Comparison of ENCODE assay signal across 8 mouse cellular contexts in genomic region chr6:82996740-82997315, GRCm38 (mm10). TPM values are rescaled to one million over a fixed set of nuclear protein-coding genes. Genes with fewer than 3 reads are reported as not detected.
DNase-seq lines count a peak whose midpoint lies in the region; ATAC-seq and TF ChIP-seq lines count a peak whose summit lies in the region.

No protein-coding gene starts in this region.

- TF ChIP-seq POLR2A in bone marrow, adult 2 months (IDR thresholded peaks at IDR 0.05; ENCODE audit: borderline replicate concordance, control insufficient read depth, low read depth, low read length), result no peak
- TF ChIP-seq POLR2A in limb, embryonic 14.5 days (IDR thresholded peaks at IDR 0.05; ENCODE audit: borderline replicate concordance, extremely low read depth, insufficient read depth, insufficient read length), result peak; percentile 25; the same call in 1 of the 2 replicates

- peak overlapping the region; percentile 90 for H3K27ac ChIP-seq in bone marrow, adult 2 months (ENCODE audit: control insufficient read depth, insufficient read depth, low read depth, low read length, poor library complexity)
- H3K27ac ChIP-seq in embryonic facial prominence, embryonic 15.5 days (replicated peaks), result peak overlapping the region; percentile 48
- no peak overlapping the region for H3K27ac ChIP-seq in limb, embryonic 14.5 days (replicated peaks; ENCODE audit: low read depth, low read length)
- H3K27ac ChIP-seq in midbrain, postnatal 0 days (ENCODE audit: low read depth, low read length), result no peak overlapping the region

- TF ChIP-seq CTCF in bone marrow, adult 2 months (IDR thresholded peaks at IDR 0.05; ENCODE audit: control insufficient read depth, insufficient read depth, low read length), result peak; percentile 97
- TF ChIP-seq CTCF in midbrain, postnatal 0 days (IDR thresholded peaks at IDR 0.05), result peak; percentile 99

- H3K9ac ChIP-seq in embryonic facial prominence, embryonic 15.5 days, result no peak overlapping the region
- H3K9ac ChIP-seq in limb, embryonic 14.5 days (ENCODE audit: low read depth, low read length, severe bottlenecking), result 0 out of 2 replicates have a peak overlapping the region, but pooled peaks have one; percentile 5
- H3K9ac ChIP-seq in midbrain, postnatal 0 days (replicated peaks; ENCODE audit: low read length, poor library complexity, severe bottlenecking), result no peak overlapping the region

- H3K4me2 ChIP-seq in embryonic facial prominence, embryonic 15.5 days (replicated peaks), result peak overlapping the region; percentile 36
- peak overlapping the region; percentile 39 for H3K4me2 ChIP-seq in limb, embryonic 14.5 days (replicated peaks; ENCODE audit: low read depth, low read length, severe bottlenecking)
- H3K4me2 ChIP-seq in midbrain, postnatal 0 days (ENCODE audit: low read depth, low read length, poor library complexity, severe bottlenecking), result peak overlapping the region; percentile 33; the same call in 1 of the 2 replicates

- ATAC-seq in embryonic facial prominence, embryonic 15.5 days (ENCODE audit: insufficient number of reproducible peaks, low FRiP score, low TSS enrichment, low read depth), result peak; percentile 93
- peak; percentile 93 for ATAC-seq in limb, embryonic 14.5 days (ENCODE audit: low FRiP score, low read depth)
- ATAC-seq in midbrain, postnatal 0 days (ENCODE audit: low FRiP score), result peak; percentile 94

- H3K4me1 ChIP-seq in bone marrow, adult 2 months (ENCODE audit: control insufficient read depth, insufficient read depth, low read length), result peaks cover 9% of the 10 kb centered on the region
- peaks cover 8% of the 10 kb centered on the region for H3K4me1 ChIP-seq in embryonic facial prominence, embryonic 15.5 days
- H3K4me1 ChIP-seq in limb, embryonic 14.5 days (ENCODE audit: control insufficient read depth, insufficient read depth, low read length), result 0 out of 2 replicates have a peak, but pooled peaks cover 3% of the 10 kb centered on the region
- H3K4me1 ChIP-seq in midbrain, postnatal 0 days (ENCODE audit: insufficient read depth, low read length), result no peaks in the 10 kb centered on the region

- no peaks in the 10 kb centered on the region for H3K36me3 ChIP-seq in embryonic facial prominence, embryonic 15.5 days
- no peaks in the 10 kb centered on the region for H3K36me3 ChIP-seq in limb, embryonic 14.5 days (ENCODE audit: control insufficient read depth, insufficient read depth, low read length)
- no peaks in the 10 kb centered on the region for H3K36me3 ChIP-seq in midbrain, postnatal 0 days (ENCODE audit: insufficient read depth, low read length)

- H3K27me3 ChIP-seq in embryonic facial prominence, embryonic 15.5 days, result no peaks in the 10 kb centered on the region
- H3K27me3 ChIP-seq in limb, embryonic 14.5 days (ENCODE audit: control insufficient read depth, insufficient read depth, low read length), result no peaks in the 10 kb centered on the region
- no peaks in the 10 kb centered on the region for H3K27me3 ChIP-seq in midbrain, postnatal 0 days (ENCODE audit: insufficient read depth, low read length)

- peak overlapping the region; percentile 39 for H3K4me3 ChIP-seq in bone marrow, adult 2 months (replicated peaks; ENCODE audit: control insufficient read depth, low read depth, low read length)
- 0 out of 2 replicates have a peak overlapping the region, but pooled peaks have one; percentile 9 for H3K4me3 ChIP-seq in embryonic facial prominence, embryonic 15.5 days (replicated peaks)
- H3K4me3 ChIP-seq in limb, embryonic 14.5 days (replicated peaks; ENCODE audit: low read length), result no peak overlapping the region
- no peak overlapping the region for H3K4me3 ChIP-seq in midbrain, postnatal 0 days (ENCODE audit: low read depth, low read length)

- peak; percentile 99 for DNase-seq in 416B (ENCODE audit: low read depth)
- peak; percentile 94 for DNase-seq in heart, adult 8-10 months (ENCODE audit: low spot score)
- DNase-seq in kidney, adult 9 months, result peak; percentile 97
- DNase-seq in limb, embryonic 14.5 days (ENCODE audit: low spot score), result peak; percentile 95
- DNase-seq in midbrain, postnatal 0 days (ENCODE audit: low spot score), result peak; percentile 96
- DNase-seq in spleen, postnatal 14 days (ENCODE audit: low spot score in 2 of 2), result peak; percentile 79 to 88

- under 1% methylated on average over 11 of the region's 11 CpGs for WGBS in bone marrow, adult 2 months
- 8% methylated on average over 11 of the region's 11 CpGs for WGBS in embryonic facial prominence, embryonic 15.5 days
- 11% methylated on average over 11 of the region's 11 CpGs for WGBS in limb, embryonic 14.5 days
- 11% methylated on average over 11 of the region's 11 CpGs for WGBS in midbrain, postnatal 0 days

- H3K9me3 ChIP-seq in embryonic facial prominence, embryonic 15.5 days (replicated peaks), result no peaks in the 10 kb centered on the region
- H3K9me3 ChIP-seq in limb, embryonic 14.5 days (ENCODE audit: control insufficient read depth, low read length), result no peaks in the 10 kb centered on the region; the same call in 1 of the 2 replicates
- H3K9me3 ChIP-seq in midbrain, postnatal 0 days (ENCODE audit: low read length), result no peaks in the 10 kb centered on the region

RNA-seq across cellular contexts. Expression of gene Dok1, which starts 36.4 kb away (rescaled TPM):
- polyA plus RNA-seq in bone marrow, adult 2 months (2011; ENCODE audit: insufficient read depth, insufficient read length, low replicate concordance, missing spikeins), result 26.6 and 39.6 TPM in 2 replicates
- 9.3 and 10.9 TPM in 2 replicates for polyA plus RNA-seq in embryonic facial prominence, embryonic 15.5 days (2015; fragmentation: Nextera tagmentation; extraction: Ambion mirVana)
- total RNA-seq in heart, adult 8-10 months (2022), result 1 to 10 TPM; 1.9 to 2.2 (median 2.0) TPM
- polyA plus RNA-seq in limb, embryonic 14.5 days (2012; rRNA removed), result 17.1 and 17.4 TPM in 2 replicates
- 9.6 and 11.4 TPM in 2 replicates for polyA plus RNA-seq in limb, embryonic 14.5 days (2014; fragmentation: Nextera tagmentation; extraction: Ambion mirVana)
- 3.9 and 5.0 TPM in 2 replicates for total RNA-seq in midbrain, postnatal 0 days (2014; rRNA removed)
- 1.1 and 2.3 TPM in 2 replicates for polyA plus RNA-seq in midbrain, postnatal 0 days (2015; fragmentation: Nextera tagmentation; extraction: Ambion mirVana)

RNA-seq across cellular contexts. Expression of gene Loxl3, which starts 37.1 kb away (rescaled TPM):
- 6.9 and 13.3 TPM in 2 replicates for polyA plus RNA-seq in bone marrow, adult 2 months (2011; ENCODE audit: insufficient read depth, insufficient read length, low replicate concordance, missing spikeins)
- polyA plus RNA-seq in embryonic facial prominence, embryonic 15.5 days (2015; fragmentation: Nextera tagmentation; extraction: Ambion mirVana), result 19.2 and 25.4 TPM in 2 replicates
- 1 to 10 TPM; 1.7 to 2.6 (median 2.0) TPM for total RNA-seq in heart, adult 8-10 months (2022)
- polyA plus RNA-seq in limb, embryonic 14.5 days (2012; rRNA removed), result 55.6 and 58.6 TPM in 2 replicates
- 24.1 and 26.0 TPM in 2 replicates for polyA plus RNA-seq in limb, embryonic 14.5 days (2014; fragmentation: Nextera tagmentation; extraction: Ambion mirVana)
- total RNA-seq in midbrain, postnatal 0 days (2014; rRNA removed), result 6.9 and 7.3 TPM in 2 replicates
- polyA plus RNA-seq in midbrain, postnatal 0 days (2015; fragmentation: Nextera tagmentation; extraction: Ambion mirVana), result 4.7 and 5.6 TPM in 2 replicates

RNA-seq across cellular contexts. Expression of gene M1ap, which starts 50.1 kb away (rescaled TPM):
- 3.6 and 10.3 TPM in 2 replicates for polyA plus RNA-seq in bone marrow, adult 2 months (2011; ENCODE audit: insufficient read depth, insufficient read length, low replicate concordance, missing spikeins)
- polyA plus RNA-seq in embryonic facial prominence, embryonic 15.5 days (2015; fragmentation: Nextera tagmentation; extraction: Ambion mirVana), result 0.25 and 0.27 TPM in 2 replicates
- not detected for total RNA-seq in heart, adult 8-10 months (2022)
- 0.32 and 0.70 TPM in 2 replicates for polyA plus RNA-seq in limb, embryonic 14.5 days (2012; rRNA removed)
- polyA plus RNA-seq in limb, embryonic 14.5 days (2014; fragmentation: Nextera tagmentation; extraction: Ambion mirVana), result 0.17 and 0.67 TPM in 2 replicates
- total RNA-seq in midbrain, postnatal 0 days (2014; rRNA removed), result 1.2 TPM in 1 of 2 replicates, not detected in the other
- 0.12 TPM in 1 of 2 replicates, not detected in the other for polyA plus RNA-seq in midbrain, postnatal 0 days (2015; fragmentation: Nextera tagmentation; extraction: Ambion mirVana)

RNA-seq across cellular contexts. Expression of gene Sema4f, which starts 57.3 kb away (rescaled TPM):
- 0.65 and 3.2 TPM in 2 replicates for polyA plus RNA-seq in bone marrow, adult 2 months (2011; ENCODE audit: insufficient read depth, insufficient read length, low replicate concordance, missing spikeins)
- 2.3 TPM in 2 replicates for polyA plus RNA-seq in embryonic facial prominence, embryonic 15.5 days (2015; fragmentation: Nextera tagmentation; extraction: Ambion mirVana)
- under 1 TPM in 3 of 4 experiments, not detected in 1; 0.17 to 0.31 (median 0.22) TPM for total RNA-seq in heart, adult 8-10 months (2022)
- polyA plus RNA-seq in limb, embryonic 14.5 days (2012; rRNA removed), result 3.2 and 3.9 TPM in 2 replicates
- 1.1 and 2.2 TPM in 2 replicates for polyA plus RNA-seq in limb, embryonic 14.5 days (2014; fragmentation: Nextera tagmentation; extraction: Ambion mirVana)
- total RNA-seq in midbrain, postnatal 0 days (2014; rRNA removed), result 15.4 and 15.5 TPM in 2 replicates
- polyA plus RNA-seq in midbrain, postnatal 0 days (2015; fragmentation: Nextera tagmentation; extraction: Ambion mirVana), result 16.6 and 16.9 TPM in 2 replicates

RNA-seq across cellular contexts. Expression of gene Aup1, which starts 57.5 kb away (rescaled TPM):
- 142 and 337 TPM in 2 replicates for polyA plus RNA-seq in bone marrow, adult 2 months (2011; ENCODE audit: insufficient read depth, insufficient read length, low replicate concordance, missing spikeins)
- polyA plus RNA-seq in embryonic facial prominence, embryonic 15.5 days (2015; fragmentation: Nextera tagmentation; extraction: Ambion mirVana), result 198 and 201 TPM in 2 replicates
- total RNA-seq in heart, adult 8-10 months (2022), result 10 to 100 TPM; 63.1 to 78.6 (median 72.3) TPM
- polyA plus RNA-seq in limb, embryonic 14.5 days (2012; rRNA removed), result 331 and 427 TPM in 2 replicates
- 131 and 136 TPM in 2 replicates for polyA plus RNA-seq in limb, embryonic 14.5 days (2014; fragmentation: Nextera tagmentation; extraction: Ambion mirVana)
- 180 and 190 TPM in 2 replicates for total RNA-seq in midbrain, postnatal 0 days (2014; rRNA removed)
- 130 and 155 TPM in 2 replicates for polyA plus RNA-seq in midbrain, postnatal 0 days (2015; fragmentation: Nextera tagmentation; extraction: Ambion mirVana)

Comparison
In these comparisons a context has a peak if more than half of its experiments do, and no peak if none do; other contexts are left out.
1. H3K27ac ChIP-seq: peak in bone marrow, adult 2 months (single experiment) and embryonic facial prominence, embryonic 15.5 days (single experiment); none in limb, embryonic 14.5 days (single experiment) and midbrain, postnatal 0 days (single experiment).
2. H3K4me3 ChIP-seq: peak in bone marrow, adult 2 months (single experiment) and embryonic facial prominence, embryonic 15.5 days (single experiment); none in limb, embryonic 14.5 days (single experiment) and midbrain, postnatal 0 days (single experiment).
3. Peak in every context shown above with its lines, with median percentiles within 50 percentile points of each other: DNase-seq, ATAC-seq and H3K4me2 ChIP-seq.